Mouse (Mus musculus) midbrain, embryonic 15.5 days (tissue): ENCODE data around the gene Klrd1. TPM values are rescaled to one million over a fixed set of nuclear protein-coding genes. Genes with fewer than 3 reads are reported as not detected.

Source experiments
- ATAC-seq: fragments of 200-750 bp; cut with Nextera tagmentation; replicated peaks from 2 replicates; pipeline ENCODE4 v1.8.0; 2017; ENCODE audit warnings: moderate TSS enrichment
- H3K27ac ChIP-seq: fragments of 300-500 bp; sonication (generic); 2 replicates; pipeline ENCODE4 v1.5.1; 2015; ENCODE audit warnings: mild to moderate bottlenecking, inconsistent platforms
- H3K27me3 ChIP-seq: fragments of 300-500 bp; sonication (generic); replicated peaks from 2 replicates; pipeline ENCODE4 v1.6.1; 2015; ENCODE audit warnings: inconsistent platforms
- H3K36me3 ChIP-seq: fragments of 300-500 bp; sonication (generic); replicated peaks from 2 replicates; pipeline ENCODE4 v1.6.1; 2015; ENCODE audit warnings: inconsistent platforms
- H3K4me1 ChIP-seq: fragments of 300-500 bp; sonication (generic); 2 replicates; pipeline ENCODE4 v1.6.1; 2015; ENCODE audit warnings: inconsistent platforms
- H3K4me2 ChIP-seq: fragments of 300-500 bp; sonication (generic); 2 replicates; pipeline ENCODE4 v1.6.1; 2015; ENCODE audit warnings: inconsistent platforms, mild to moderate bottlenecking, moderate library complexity
- H3K4me3 ChIP-seq: fragments of 300-500 bp; sonication (generic); 2 replicates; pipeline ENCODE4 v1.5.1; 2015; ENCODE audit warnings: mild to moderate bottlenecking, inconsistent platforms
- H3K9ac ChIP-seq: fragments of 300-500 bp; sonication (generic); 2 replicates; pipeline ENCODE4 v1.6.1; 2015; ENCODE audit warnings: mild to moderate bottlenecking, inconsistent platforms
- H3K9me3 ChIP-seq: fragments of 300-500 bp; sonication (generic); 2 replicates; pipeline ENCODE4 v1.6.1; 2016; ENCODE audit warnings: inconsistent platforms
- WGBS: fragments of 180-500 bp; shearing (Covaris S2); methylation state at CpG from one replicate; pipeline ENCODE4 v1.1.7; 2015; ENCODE audit warnings: mixed read lengths; 5-methylcytosine and 5-hydroxymethylcytosine counted together
- polyA plus RNA-seq: library from polyadenylated mRNA; unstranded; fragments of >200 nt; fragmentation: Nextera tagmentation; extraction: Ambion mirVana; gene quantifications from 2 replicates; pipeline ENCODE4 v1.2.1, GENCODE M21; 2015

Gene Klrd1
- polyA plus RNA-seq, result not detected in 2 replicates

GRCm38 (mm10) chr6:129591508-129591907, at the start of gene Klrd1:
Gene Klrd1, plus strand, starts transcription at chr6:129591782.
- Histone ChIP-seq H3K9me3 (no peaks in the 10 kb centered on the region), H3K27ac (no peak within 1 kb of the TSS), H3K4me2 (no peak within 1 kb of the TSS), H3K4me3 (no peak within 1 kb of the TSS), H3K9ac (no peak within 1 kb of the TSS), H3K27me3 (no peaks in the 10 kb centered on the region), H3K36me3 (no peaks in the 10 kb centered on the region), H3K4me1 (no peaks in the 10 kb centered on the region)
- WGBS, result 80% methylated on average over 3 of the region's 3 CpGs
- no peak for ATAC-seq

DNA sequence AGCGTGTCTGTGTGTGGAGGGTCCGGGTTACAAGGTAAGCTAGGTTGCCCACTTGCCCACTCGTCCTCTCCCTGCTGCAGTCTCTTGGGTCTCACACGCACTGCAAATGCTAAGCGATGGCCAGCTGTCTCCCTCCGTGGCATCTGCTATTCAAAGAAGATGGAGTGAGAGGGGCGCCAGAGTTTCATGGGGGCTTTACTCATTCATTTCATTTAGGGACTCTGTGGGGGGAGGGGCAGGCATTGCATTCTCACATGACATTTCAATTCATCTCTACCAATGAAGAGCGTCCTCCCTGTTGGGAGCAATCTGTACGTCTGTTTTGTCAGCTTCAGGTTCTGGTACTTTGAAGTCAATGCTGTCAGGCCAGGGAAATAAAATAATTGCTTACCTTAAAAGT, 49.7 kb upstream of the Klrd1 start:
- peaks cover 4% of the 10 kb centered on the region for H3K4me1 ChIP-seq
- 43% methylated on average over 9 of the region's 9 CpGs for WGBS
- H3K4me3 ChIP-seq, result no peak overlapping the region
- no peaks in the 10 kb centered on the region for H3K27me3 ChIP-seq
- H3K9ac ChIP-seq, result no peak overlapping the region
- H3K4me2 ChIP-seq, result no peak overlapping the region
- H3K27ac ChIP-seq, result no peak overlapping the region
- peaks cover 29% of the 10 kb centered on the region for H3K36me3 ChIP-seq
- ATAC-seq, result no peak
- no peaks in the 10 kb centered on the region for H3K9me3 ChIP-seq

DNA sequence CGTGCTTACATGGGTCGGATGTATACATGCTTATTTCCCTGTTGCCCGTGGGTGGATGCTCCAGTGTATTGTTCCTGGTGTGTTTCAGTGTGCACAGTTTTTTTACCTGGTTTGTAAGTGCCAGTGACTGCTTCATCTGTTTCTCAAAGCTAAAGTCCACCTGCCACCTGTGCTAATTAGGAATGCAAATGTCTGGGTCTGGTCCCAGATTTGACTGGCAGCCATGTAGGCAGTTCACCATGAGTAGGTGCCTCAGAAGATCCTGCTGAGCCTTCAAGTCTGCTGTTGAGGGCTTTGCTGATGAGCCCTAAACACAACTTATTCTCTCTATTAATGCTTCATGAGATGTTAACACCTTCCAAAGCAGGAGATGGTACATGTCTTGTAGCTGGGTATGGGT, 49.0 kb upstream of the Klrd1 start:
- Histone ChIP-seq H3K9me3 (no peaks in the 10 kb centered on the region), H3K9ac (no peak overlapping the region), H3K4me2 (no peak overlapping the region), H3K27ac (no peak overlapping the region), H3K36me3 (peaks cover 29% of the 10 kb centered on the region), H3K4me1 (no peaks in the 10 kb centered on the region), H3K27me3 (no peaks in the 10 kb centered on the region), H3K4me3 (no peak overlapping the region)
- ATAC-seq, result no peak
- WGBS, result 89% methylated on average over 3 of the region's 3 CpGs

- ATAC-seq, result peak; percentile 87
- H3K4me1 ChIP-seq, result no peaks in the 10 kb centered on the region
- WGBS, result 63% methylated on average over 6 of the region's 6 CpGs
- H3K27me3 ChIP-seq, result no peaks in the 10 kb centered on the region
- H3K9ac ChIP-seq, result no peak overlapping the region
- no peak overlapping the region for H3K4me3 ChIP-seq
- peak overlapping the region; percentile 35 for H3K27ac ChIP-seq
- H3K9me3 ChIP-seq, result no peaks in the 10 kb centered on the region
- H3K4me2 ChIP-seq, result no peak overlapping the region
- peaks cover 21% of the 10 kb centered on the region for H3K36me3 ChIP-seq
Measured at GRCm38 (mm10) chr6:129543709-129544606, 47.6 kb upstream of the Klrd1 start.

GRCm38 (mm10) chr6:129547277-129547676, 44.3 kb upstream of the Klrd1 start:
- no peaks in the 10 kb centered on the region for H3K9me3 ChIP-seq
- no peaks in the 10 kb centered on the region for H3K36me3 ChIP-seq
- no peak overlapping the region for H3K9ac ChIP-seq
- no peak overlapping the region for H3K27ac ChIP-seq
- no peak overlapping the region for H3K4me3 ChIP-seq
- ATAC-seq, result no peak
- no peak overlapping the region for H3K4me2 ChIP-seq
- no peaks in the 10 kb centered on the region for H3K27me3 ChIP-seq
- WGBS, result 85% methylated on average over 2 of the region's 2 CpGs
- H3K4me1 ChIP-seq, result no peaks in the 10 kb centered on the region

- H3K27ac ChIP-seq, result no peak overlapping the region
- no peaks in the 10 kb centered on the region for H3K36me3 ChIP-seq
- H3K9ac ChIP-seq, result no peak overlapping the region
- H3K4me3 ChIP-seq, result no peak overlapping the region
- H3K4me2 ChIP-seq, result no peak overlapping the region
- no peaks in the 10 kb centered on the region for H3K4me1 ChIP-seq
- H3K27me3 ChIP-seq, result no peaks in the 10 kb centered on the region
- H3K9me3 ChIP-seq, result no peaks in the 10 kb centered on the region
- WGBS, result 79% methylated on average over 3 of the region's 3 CpGs
- ATAC-seq, result no peak
Measured at GRCm38 (mm10) chr6:129548009-129548408, 43.6 kb upstream of the Klrd1 start.

GRCm38 (mm10) chr6:129557298-129558023, 34.1 kb upstream of the Klrd1 start:
- Histone ChIP-seq H3K9ac (no peak overlapping the region), H3K36me3 (no peaks in the 10 kb centered on the region), H3K4me1 (peaks cover 3% of the 10 kb centered on the region; the same call in 1 of the 2 replicates), H3K4me2 (no peak overlapping the region), H3K27ac (no peak overlapping the region), H3K4me3 (no peak overlapping the region), H3K9me3 (no peaks in the 10 kb centered on the region), H3K27me3 (no peaks in the 10 kb centered on the region)
- peak; percentile 64 for ATAC-seq

GRCm38 (mm10) chr6:129558946-129559640, 32.5 kb upstream of the Klrd1 start:
- Histone ChIP-seq H3K4me1 (peaks cover 3% of the 10 kb centered on the region; the same call in 1 of the 2 replicates), H3K4me2 (no peak overlapping the region), H3K9me3 (no peaks in the 10 kb centered on the region), H3K27ac (no peak overlapping the region), H3K4me3 (no peak overlapping the region), H3K36me3 (no peaks in the 10 kb centered on the region), H3K9ac (no peak overlapping the region), H3K27me3 (no peaks in the 10 kb centered on the region)
- 18% methylated on average over 12 of the region's 12 CpGs for WGBS
- peak; percentile 91 for ATAC-seq

GRCm38 (mm10) chr6:129559641-129560027, 31.9 kb upstream of the Klrd1 start:
- H3K36me3 ChIP-seq, result no peaks in the 10 kb centered on the region
- ATAC-seq, result peak; percentile 34
- no peaks in the 10 kb centered on the region for H3K9me3 ChIP-seq
- 65% methylated on average over 4 of the region's 4 CpGs for WGBS
- H3K4me3 ChIP-seq, result no peak overlapping the region
- no peak overlapping the region for H3K9ac ChIP-seq
- no peak overlapping the region for H3K4me2 ChIP-seq
- H3K27ac ChIP-seq, result no peak overlapping the region
- peaks cover 3% of the 10 kb centered on the region; the same call in 1 of the 2 replicates for H3K4me1 ChIP-seq
- H3K27me3 ChIP-seq, result no peaks in the 10 kb centered on the region

GRCm38 (mm10) chr6:129565257-129565656, 26.3 kb upstream of the Klrd1 start:
- Histone ChIP-seq H3K9ac (no peak overlapping the region), H3K4me2 (no peak overlapping the region), H3K36me3 (no peaks in the 10 kb centered on the region), H3K4me3 (no peak overlapping the region), H3K27ac (no peak overlapping the region), H3K4me1 (no peaks in the 10 kb centered on the region), H3K27me3 (no peaks in the 10 kb centered on the region), H3K9me3 (no peaks in the 10 kb centered on the region)
- 76% methylated on average over 2 of the region's 2 CpGs for WGBS
- no peak for ATAC-seq

DNA sequence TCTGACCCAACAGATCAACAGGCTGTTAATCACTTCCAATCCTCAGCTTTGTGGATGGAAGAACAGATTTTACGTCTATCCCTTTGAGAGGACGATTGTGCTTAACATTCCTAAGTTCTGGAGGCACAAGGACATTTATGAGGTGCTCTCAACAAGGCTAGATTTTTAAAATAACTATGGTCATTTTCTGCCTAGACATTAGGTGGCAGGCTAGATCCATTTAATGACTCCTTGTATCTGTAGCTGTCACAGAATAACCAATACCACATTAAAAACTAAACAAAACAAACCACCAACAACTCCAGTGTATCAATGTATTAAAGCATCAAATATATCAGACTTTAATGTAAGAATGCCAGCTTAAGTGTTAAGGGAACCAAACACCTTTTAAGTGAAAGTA, 16.3 kb upstream of the Klrd1 start:
- Histone ChIP-seq H3K27ac (no peak overlapping the region), H3K4me3 (no peak overlapping the region), H3K36me3 (no peaks in the 10 kb centered on the region), H3K4me1 (no peaks in the 10 kb centered on the region), H3K4me2 (no peak overlapping the region), H3K9ac (no peak overlapping the region), H3K9me3 (no peaks in the 10 kb centered on the region), H3K27me3 (no peaks in the 10 kb centered on the region)
- WGBS, result 53% methylated on average over 2 of the region's 2 CpGs
- no peak for ATAC-seq

DNA sequence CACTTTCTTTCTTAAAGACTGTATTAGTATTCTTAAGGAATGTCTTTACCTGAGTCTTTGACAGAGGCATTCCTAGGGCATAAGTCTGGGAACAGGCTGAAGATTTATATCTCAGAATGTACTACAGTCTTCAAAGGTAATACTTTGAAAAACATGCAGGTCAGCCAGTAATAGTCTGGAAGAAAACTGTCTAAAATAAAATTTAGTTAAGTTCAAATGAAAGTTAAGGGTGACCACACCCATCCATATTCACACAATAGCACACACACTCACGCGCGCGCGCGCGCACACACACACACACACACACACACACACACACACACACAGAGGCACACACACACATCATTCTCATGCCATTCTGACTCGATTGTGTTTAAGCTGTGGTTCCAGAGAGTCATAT, 14.0 kb upstream of the Klrd1 start, which contains the start of gene Klre1:
Klre1 (plus strand) TSS at position 301 of the 400 bp plus-strand sequence.
- no peaks in the 10 kb centered on the region for H3K36me3 ChIP-seq
- no peaks in the 10 kb centered on the region for H3K9me3 ChIP-seq
- H3K4me3 ChIP-seq, result no peak within 1 kb of the TSS
- no peaks in the 10 kb centered on the region for H3K27me3 ChIP-seq
- no peaks in the 10 kb centered on the region for H3K4me1 ChIP-seq
- H3K27ac ChIP-seq, result no peak within 1 kb of the TSS
- ATAC-seq, result no peak
- H3K9ac ChIP-seq, result no peak within 1 kb of the TSS
- WGBS, result 94% methylated on average over 8 of the region's 8 CpGs
- H3K4me2 ChIP-seq, result no peak within 1 kb of the TSS
